Mouse (Mus musculus) heart, postnatal 4 days (tissue): Measurements from ENCODE around the gene Cog1. TPM values are rescaled to one million over a fixed set of nuclear protein-coding genes. Genes with fewer than 3 reads are reported as not detected.

Source experiments
- DNase-seq: peaks from one replicate; pipeline ENCODE4 v3.0.0; 2021
- total RNA-seq, 2 experiments: library from RNA; stranded (reverse); gene quantifications; 2 replicates each; pipeline ENCODE4 v1.2.3; 2021

The Cog1 gene
- total RNA-seq, 2 experiments from 2014 or later = 17.5 to 19.5 TPM

GRCm38 (mm10) chr11:113667704-113668103, 18.7 kb downstream of the Cog1 start:
- no peak for DNase-seq

DNA sequence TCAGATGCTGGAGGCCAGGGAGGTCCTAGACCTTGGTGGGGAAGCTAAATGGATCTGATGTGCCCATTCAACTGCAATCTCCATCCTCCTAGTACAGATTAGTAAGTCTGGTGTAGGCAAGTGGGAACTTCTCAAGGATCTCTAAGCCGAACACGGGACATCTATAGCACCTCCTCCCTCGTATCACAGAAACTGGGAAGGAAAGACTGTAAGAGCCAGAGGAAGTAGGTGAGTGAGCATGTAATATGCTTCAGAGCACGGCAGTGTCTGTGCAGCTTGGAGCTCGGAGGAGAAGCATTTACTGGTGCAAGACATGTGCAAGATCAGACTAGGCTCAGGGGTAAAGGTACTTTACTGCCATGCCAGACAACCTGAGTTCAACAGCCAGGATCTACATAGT, 19.9 kb downstream of the Cog1 start:
- DNase-seq = no peak

DNA sequence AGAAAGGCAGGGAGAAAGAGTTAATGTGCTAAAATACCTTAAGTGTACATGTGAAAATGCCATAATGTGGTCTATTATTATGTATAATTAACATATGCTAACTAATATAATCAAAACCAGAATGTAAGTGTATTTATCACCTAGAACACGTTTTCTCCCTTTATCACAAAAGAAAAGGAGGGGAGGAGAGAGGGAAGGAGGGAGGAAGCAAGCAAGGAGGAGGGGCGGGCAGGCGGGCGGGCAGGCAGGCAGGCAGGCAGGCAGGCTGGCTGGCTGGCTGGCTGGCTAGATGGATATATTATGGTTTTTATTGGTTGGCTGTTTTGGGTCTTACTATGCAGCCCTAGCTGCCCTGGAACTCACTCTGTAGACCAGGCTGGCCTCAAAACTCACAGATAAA, 20.7 kb downstream of the Cog1 start:
- no peak for DNase-seq

DNA sequence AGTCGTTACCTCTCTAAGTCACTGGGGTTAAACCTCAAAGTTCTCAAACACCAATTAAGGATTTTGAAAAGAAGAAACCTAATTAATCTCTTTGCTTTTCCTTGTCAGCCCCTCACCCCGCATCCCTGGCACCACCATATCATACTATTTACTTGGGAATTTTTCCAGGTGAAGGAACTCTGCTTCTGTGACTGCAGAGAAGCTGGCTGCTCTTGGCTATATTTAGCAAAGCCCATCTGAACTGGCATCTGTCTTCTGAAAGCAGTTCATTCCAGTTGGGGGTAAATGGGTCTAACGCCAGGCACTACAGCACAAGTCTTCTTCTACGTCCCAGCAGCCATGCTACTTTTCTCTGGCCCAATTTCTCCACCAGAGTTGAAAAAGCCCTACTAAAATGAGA, 24.6 kb downstream of the Cog1 start:
- DNase-seq = no peak

- DNase-seq = no peak
Measured at GRCm38 (mm10) chr11:113674595-113674994, 25.6 kb downstream of the Cog1 start.

DNA sequence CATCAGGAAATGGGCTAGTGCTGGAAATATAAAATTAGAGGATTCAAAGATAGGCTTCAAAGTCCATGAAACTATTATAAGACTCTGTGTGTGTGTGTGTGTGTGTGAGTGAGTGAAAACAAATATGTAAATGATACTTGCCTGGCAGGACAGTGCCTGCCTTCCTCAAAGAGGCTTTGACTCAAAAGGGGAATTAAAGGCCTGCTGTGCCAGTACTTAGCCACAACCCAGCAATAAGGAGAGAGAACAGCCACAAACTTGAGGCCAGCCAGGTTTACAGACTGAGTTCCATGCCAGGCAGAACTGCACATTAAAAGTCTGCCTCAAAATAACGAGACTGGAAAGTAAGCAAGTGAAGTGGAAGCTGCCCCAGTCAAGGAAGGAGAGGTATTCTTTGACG, 27.9 kb downstream of the Cog1 start:
- no peak for DNase-seq

DNA sequence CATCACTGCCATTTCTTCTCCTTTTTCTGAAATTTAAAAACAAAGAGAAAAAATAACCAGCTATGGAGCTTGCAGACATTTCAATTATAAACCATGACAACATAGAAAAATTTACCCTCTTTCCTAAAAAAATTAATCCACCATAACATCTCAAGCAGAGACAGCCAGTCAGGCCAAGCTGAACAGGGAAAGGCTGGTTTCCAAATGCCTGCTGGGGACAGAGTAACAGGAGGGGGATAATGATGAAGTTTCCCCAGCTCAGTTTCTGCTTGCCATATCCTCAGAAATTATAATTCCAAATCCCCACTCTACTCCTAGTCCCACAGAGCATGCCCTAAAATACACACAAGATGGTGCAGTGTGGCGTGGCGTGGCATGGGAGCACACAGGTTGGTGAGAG, 28.4 kb downstream of the Cog1 start:
- no peak for DNase-seq

DNA sequence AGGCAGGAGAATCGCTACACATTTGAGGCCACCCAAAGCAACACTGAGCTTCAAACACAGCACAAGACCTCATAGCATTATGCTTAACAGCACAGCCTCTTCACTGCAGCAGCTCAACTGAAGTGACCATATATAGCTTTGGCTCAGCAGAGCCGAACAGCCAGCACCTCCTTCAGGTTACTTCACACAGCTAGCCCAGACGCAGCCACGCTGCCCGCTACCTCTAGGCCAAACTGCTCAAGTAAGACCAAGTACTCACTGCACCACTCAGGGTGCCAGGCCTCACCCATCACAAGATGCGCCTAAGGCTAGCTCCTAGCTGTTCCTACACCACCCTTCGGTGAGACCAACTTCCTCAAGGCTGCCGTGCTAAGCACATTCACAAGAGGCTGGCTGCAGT, 29.4 kb downstream of the Cog1 start:
- DNase-seq = peak; percentile 22

DNA sequence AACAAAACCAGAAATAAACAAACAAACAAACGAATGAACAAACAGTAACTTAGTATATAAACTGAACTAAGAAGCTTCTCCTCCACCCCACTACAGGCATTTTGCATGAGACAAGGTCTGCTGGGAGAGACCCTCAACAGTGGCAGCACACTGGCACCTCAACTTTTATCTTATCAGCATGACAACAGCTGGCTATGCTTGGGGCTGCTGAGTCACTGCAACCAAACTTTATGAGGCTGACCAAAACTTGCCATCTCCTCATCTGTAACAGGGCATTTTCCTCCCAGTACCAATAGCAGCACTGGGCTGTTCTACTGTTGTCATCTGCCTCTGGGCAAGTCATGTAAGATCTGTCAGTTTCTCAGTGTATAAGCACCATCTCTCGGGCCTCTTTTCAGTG, 32.0 kb downstream of the Cog1 start:
- DNase-seq = no peak

DNA sequence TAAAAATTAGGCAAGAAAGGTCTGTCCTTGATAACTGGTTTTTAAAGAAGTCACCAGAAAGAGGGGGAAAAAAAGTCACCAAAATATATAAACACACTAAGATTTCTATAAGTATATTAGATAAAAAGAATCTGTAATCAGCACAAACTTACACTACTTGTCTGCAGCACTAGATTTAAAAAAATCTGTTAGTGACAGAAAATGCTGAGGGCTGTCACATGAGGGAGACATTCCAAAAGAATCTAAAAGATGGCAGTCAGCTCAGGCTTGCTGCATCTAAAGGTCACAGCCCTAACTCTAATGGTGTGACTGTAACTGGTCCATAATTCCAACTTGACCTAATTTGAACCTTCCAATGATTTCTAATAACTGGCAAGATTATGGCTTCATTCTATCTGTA, 33.0 kb downstream of the Cog1 start:
- DNase-seq = no peak

- DNase-seq = peak; percentile 69
Measured at GRCm38 (mm10) chr11:113682897-113683626, 34.1 kb downstream of the Cog1 start.

DNA sequence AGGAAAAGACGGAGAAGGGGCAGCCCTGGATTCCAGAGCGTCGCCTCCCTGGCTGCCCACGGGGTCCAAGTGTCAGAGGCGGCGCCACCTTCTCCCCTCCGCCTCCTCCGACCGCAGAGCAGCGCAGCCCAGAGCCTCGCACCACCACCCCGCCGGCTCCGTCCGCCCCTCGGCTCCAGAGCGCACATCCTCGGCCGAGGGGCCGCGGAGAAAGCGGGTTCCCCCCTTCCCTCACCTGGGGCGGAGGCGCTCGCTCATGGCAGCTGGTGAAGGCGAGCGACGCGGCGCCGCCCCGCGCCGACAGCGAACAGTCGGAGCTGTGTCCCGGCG, 34.6 kb downstream of the Cog1 start:
- DNase-seq = no peak

DNA sequence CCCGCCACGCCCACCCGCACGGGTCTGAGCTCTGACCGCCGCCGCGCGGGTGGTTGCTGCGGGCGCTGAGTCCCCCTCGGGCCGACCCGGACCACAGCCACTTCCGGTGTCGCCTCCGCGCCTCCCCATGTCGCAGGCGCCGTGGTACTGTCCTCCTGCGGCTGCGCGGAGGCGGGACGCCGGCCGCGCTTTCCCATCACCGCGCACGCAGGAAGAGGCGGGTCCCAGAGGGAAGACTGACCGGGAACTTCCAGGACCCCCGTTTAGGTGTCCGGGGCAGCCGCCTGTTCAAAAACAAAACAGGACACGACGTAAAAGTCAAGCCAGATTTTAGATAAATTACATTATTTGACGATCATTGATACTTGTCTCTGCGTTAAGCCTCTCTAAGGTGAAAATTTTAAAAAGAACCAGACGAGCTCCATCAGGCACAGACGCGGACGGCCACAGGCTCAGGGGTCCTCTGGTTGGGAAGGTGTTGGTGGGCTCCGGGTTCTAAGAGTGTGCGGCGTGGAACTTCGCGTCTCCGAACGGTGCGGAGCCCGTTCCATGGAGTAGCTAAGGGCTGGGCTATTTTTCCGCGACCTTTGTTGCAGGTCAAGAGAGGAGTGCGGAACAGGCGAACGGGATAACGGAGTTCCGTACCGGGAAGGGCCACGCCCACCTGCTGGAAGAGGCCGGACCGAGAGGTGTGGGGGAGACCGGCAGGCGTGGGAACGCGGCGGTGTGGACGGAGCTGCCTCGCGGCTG, 35.2 kb downstream of the Cog1 start, which contains the start of the genes Fam104a and D11Wsu47e:
TSS of gene Fam104a (minus strand) at position 199 of the 750 bp plus-strand sequence.
TSS of gene D11Wsu47e (plus strand) at position 456 of the 750 bp plus-strand sequence.
- DNase-seq = peak; percentile 96

DNA sequence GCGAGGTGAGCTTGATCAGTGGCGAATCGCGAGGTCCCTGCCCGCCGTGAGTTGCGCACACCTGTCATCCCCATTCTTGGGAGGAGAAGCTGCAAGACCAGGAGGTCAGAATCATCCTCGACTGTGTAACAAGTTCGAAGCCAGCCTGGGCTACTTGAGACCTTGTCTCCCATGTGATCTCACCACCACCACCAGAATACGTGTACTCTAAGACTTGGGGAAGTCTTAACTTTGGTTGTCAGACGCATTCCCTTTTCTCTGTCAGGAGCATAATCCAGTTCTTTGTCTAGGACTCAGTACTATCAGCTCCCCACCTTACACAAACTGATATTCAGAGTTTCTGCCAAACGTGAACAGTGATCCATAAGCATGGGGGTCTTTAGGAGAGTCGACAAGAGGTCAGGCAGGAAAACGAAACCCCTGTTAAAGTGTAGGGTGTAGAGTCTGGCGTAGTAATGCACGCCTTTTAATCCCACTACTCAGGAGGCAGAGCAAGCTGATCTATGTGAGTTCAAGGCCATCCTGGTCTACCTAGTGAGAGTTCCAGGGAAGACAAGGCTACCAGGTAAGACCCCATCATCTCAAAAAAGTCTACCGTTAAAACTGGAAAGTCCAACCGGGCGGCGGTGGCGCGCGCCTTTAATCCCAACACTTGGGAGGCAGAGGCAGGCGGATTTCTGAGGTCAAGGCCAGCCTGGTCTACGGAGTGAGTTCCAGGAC, 35.9 kb downstream of the Cog1 start:
- no peak for DNase-seq

DNA sequence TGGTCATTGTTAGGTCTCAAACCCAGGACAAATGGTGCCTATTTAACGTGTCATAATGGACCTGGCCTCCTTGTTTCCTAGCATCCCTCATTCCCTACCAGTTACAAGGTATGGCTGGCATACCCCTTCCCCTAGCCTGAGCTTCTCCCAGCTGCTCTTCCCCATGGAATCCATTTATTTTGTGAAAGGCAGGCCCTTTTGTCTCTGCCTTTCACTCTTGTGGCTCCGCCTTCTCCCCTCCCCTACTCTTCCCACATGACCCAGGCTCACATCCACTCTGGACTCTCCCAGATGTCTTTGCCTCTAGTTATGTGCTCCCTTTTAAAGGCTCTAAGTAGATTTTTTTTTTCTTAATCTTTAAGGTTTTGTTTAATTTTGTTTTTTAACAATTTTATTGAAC, 38.1 kb downstream of the Cog1 start:
- no peak for DNase-seq

DNA sequence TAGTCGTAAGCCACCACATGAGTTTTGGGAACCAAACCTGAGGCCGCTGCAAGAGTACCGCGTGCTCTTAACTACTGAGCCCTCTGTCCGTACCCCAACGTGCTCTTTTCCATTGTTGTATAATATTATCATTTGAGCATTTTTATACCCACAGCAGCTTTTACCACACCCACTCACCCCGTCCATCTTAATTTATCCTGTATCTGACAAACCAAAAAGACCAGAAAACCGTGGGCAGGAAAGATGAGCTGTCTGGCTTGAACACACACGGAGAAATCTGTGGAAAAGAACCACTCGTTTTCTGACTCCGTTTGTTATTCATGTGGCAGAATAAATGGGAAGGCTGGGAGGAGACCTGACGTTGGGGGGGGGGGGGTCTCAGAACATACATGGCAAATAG, 41.5 kb downstream of the Cog1 start:
- DNase-seq = no peak

- DNase-seq = no peak
Measured at GRCm38 (mm10) chr11:113691318-113691717, 42.3 kb downstream of the Cog1 start.

GRCm38 (mm10) chr11:113691851-113692250, 42.9 kb downstream of the Cog1 start:
- no peak for DNase-seq

DNA sequence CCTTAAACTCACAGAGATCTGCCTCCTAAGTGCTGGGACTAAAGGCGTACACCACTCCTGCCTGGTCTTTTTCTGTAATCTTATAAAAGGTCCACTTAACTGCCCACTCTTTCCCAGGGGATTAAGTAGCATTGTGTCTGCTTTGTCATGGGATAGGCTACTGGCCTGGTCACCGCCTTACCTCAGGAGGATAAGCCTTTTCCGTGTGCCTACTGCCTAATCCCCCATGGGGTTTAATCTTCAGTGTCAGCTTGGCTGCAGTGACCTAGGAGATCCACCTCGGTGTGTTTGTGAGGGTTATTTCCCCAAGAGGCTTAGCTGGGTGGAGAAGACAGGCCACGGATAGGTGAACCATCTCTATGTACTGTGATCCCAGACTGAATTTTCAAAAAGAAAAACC, 48.6 kb downstream of the Cog1 start:
- no peak for DNase-seq

DNA sequence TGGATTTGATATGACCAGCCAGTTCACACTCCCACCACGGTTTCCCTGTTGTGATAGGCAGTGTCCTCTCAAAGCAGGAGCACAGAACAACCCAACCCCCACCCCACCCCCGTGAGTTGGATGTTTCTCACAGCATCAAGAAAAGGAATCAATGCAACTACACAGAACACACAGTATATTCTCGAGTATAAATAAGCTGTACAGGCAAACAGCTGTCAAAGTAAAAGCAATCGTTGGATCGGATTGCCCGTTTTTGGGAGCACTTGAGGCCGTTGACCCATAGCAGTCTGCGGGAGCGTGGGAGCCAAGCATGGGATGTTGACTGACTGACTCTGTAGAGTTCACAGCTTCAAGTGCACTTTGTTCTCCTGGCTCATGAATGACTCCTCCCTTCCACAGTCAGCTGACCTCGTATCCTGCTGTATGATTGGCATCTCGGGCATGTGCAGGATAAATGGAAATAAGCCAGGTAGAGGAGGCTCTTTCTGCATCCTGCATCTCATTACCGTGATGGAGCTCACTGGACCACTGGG, 49.1 kb downstream of the Cog1 start:
- DNase-seq = no peak

GRCm38 (mm10) chr11:113699643-113700042, 50.7 kb downstream of the Cog1 start:
- DNase-seq = no peak

GRCm38 (mm10) chr11:113703758-113704157, 54.8 kb downstream of the Cog1 start:
- DNase-seq = peak; percentile 85

GRCm38 (mm10) chr11:113705966-113706652, 57.1 kb downstream of the Cog1 start:
- DNase-seq = no peak
